ENCODE assay signal across 9 mouse cellular contexts in genomic region chr19:6300402-6300841, GRCm38 (mm10). TPM values are rescaled to one million over a fixed set of nuclear protein-coding genes. Genes with fewer than 3 reads are reported as not detected.
A peak's percentile ranks its signal among the peaks of the same experiment; 100 is the strongest.
DNase-seq lines count a peak whose midpoint lies in the region; ATAC-seq and TF ChIP-seq lines count a peak whose summit lies in the region.
"Had no signal": no experiment of that assay in that cellular context is flagged by ENCODE, and none has a peak within 500 bp of the region (broad histone marks: within the 10 kb centered on the region; RNA-seq: fewer than 3 reads in every experiment).

No protein-coding gene starts in this region.

- H3K9me3 ChIP-seq in limb, embryonic 15.5 days, result no peaks in the 10 kb centered on the region

- no peak overlapping the region for H3K9ac ChIP-seq in limb, embryonic 15.5 days

- no peak overlapping the region for H3K4me3 ChIP-seq in left cerebral cortex, adult 2 months
- H3K4me3 ChIP-seq in limb, embryonic 15.5 days, result no peak overlapping the region

- peaks cover 46% of the 10 kb centered on the region for H3K36me3 ChIP-seq in limb, embryonic 15.5 days

- ATAC-seq in limb, embryonic 15.5 days (ENCODE audit: insufficient number of reproducible peaks, low FRiP score, low TSS enrichment, low read depth), result no peak

- TF ChIP-seq CTCF in left cerebral cortex, adult 2 months (IDR thresholded peaks at IDR 0.05), result no peak

- H3K4me1 ChIP-seq in limb, embryonic 15.5 days, result peaks cover 30% of the 10 kb centered on the region

- H3K4me2 ChIP-seq in limb, embryonic 15.5 days, result no peak overlapping the region

- WGBS in limb, embryonic 15.5 days, result 61% methylated on average over 7 of the region's 7 CpGs

- DNase-seq in left cerebral cortex, adult 2 months (ENCODE audit: extremely low spot score in 1 of 2, low spot score in 2 of 2), result no peak
- no peak for DNase-seq in left cerebral cortex, postnatal 14 days (ENCODE audit: low spot score in 2 of 2)
- peak; percentile 99 for DNase-seq in heart, adult 11 months
- DNase-seq in spleen, postnatal 36 days (ENCODE audit: low spot score in 2 of 2), result peak; percentile 52 to 68
- DNase-seq in urinary bladder, adult 18-20 months (ENCODE audit: low spot score in 2 of 2), result no peak
- no peak for DNase-seq in urinary bladder, adult 2 months (ENCODE audit: low spot score)
- DNase-seq in yolk sac, embryonic 10.5 days (ENCODE audit: low spot score), result no peak
- DNase-seq: right cerebral cortex, postnatal 4 days had no signal

- H3K27ac ChIP-seq in left cerebral cortex, adult 2 months, result 0 out of 2 replicates have a peak overlapping the region, but pooled peaks have one; percentile 6
- peak overlapping the region; percentile 54; the same call in 1 of the 2 replicates for H3K27ac ChIP-seq in limb, embryonic 15.5 days

- intact Hi-C loops in left cerebral cortex, adult 2 months (cut with DNase I), result no loop called here
- intact Hi-C loops in left cerebral cortex, postnatal 14 days (cut with DNase I), result no loop called here

- H3K27me3 ChIP-seq in limb, embryonic 15.5 days, result no peaks in the 10 kb centered on the region

RNA-seq across cellular contexts. Expression of gene Cdc42bpg, which starts 5.8 kb away (rescaled TPM):
- total RNA-seq in left cerebral cortex, adult 2 months (2021), result 1 to 10 TPM; 3.4 to 4.1 TPM
- total RNA-seq in left cerebral cortex, postnatal 14 days (2021), result 1 to 10 TPM; 2.7 to 3.1 TPM
- polyA plus RNA-seq in limb, embryonic 15.5 days (2015; fragmentation: Nextera tagmentation; extraction: Ambion mirVana), result 1.4 and 2.0 TPM in 2 replicates
- polyA plus RNA-seq in urinary bladder, adult 2 months (2012; rRNA removed), result 22.7 and 27.0 TPM in 2 replicates

RNA-seq across cellular contexts. Expression of gene Ehd1, which starts 23.9 kb away (rescaled TPM):
- total RNA-seq in left cerebral cortex, adult 2 months (2021), result 10 to 100 TPM; 36.4 to 43.5 TPM
- 10 to 100 TPM; 44.2 to 51.7 TPM for total RNA-seq in left cerebral cortex, postnatal 14 days (2021)
- polyA plus RNA-seq in limb, embryonic 15.5 days (2015; fragmentation: Nextera tagmentation; extraction: Ambion mirVana), result 93.6 and 103 TPM in 2 replicates
- 73.6 and 86.5 TPM in 2 replicates for polyA plus RNA-seq in urinary bladder, adult 2 months (2012; rRNA removed)

RNA-seq across cellular contexts. Expression of gene Men1, which starts 34.4 kb away (rescaled TPM):
- total RNA-seq in left cerebral cortex, adult 2 months (2021), result 10 to 100 TPM; 64.7 to 72.5 TPM
- total RNA-seq in left cerebral cortex, postnatal 14 days (2021), result 10 to 100 TPM; 64.9 to 70.7 TPM
- 81.5 and 81.7 TPM in 2 replicates for polyA plus RNA-seq in limb, embryonic 15.5 days (2015; fragmentation: Nextera tagmentation; extraction: Ambion mirVana)
- 34.3 and 37.7 TPM in 2 replicates for polyA plus RNA-seq in urinary bladder, adult 2 months (2012; rRNA removed)

RNA-seq across cellular contexts. Expression of gene Map4k2, which starts 40.5 kb away (rescaled TPM):
- total RNA-seq in left cerebral cortex, adult 2 months (2021), result 100 to 1,000 TPM in 1 of 2 experiments, 10 to 100 TPM in 1; 94.9 to 108 TPM
- total RNA-seq in left cerebral cortex, postnatal 14 days (2021), result 10 to 100 TPM; 60.0 to 75.9 TPM
- polyA plus RNA-seq in limb, embryonic 15.5 days (2015; fragmentation: Nextera tagmentation; extraction: Ambion mirVana), result 14.6 and 16.2 TPM in 2 replicates
- polyA plus RNA-seq in urinary bladder, adult 2 months (2012; rRNA removed), result 63.7 and 88.3 TPM in 2 replicates

RNA-seq across cellular contexts. Expression of gene Atg2a, which starts 59.0 kb away (rescaled TPM):
- total RNA-seq in left cerebral cortex, adult 2 months (2021), result 10 to 100 TPM; 37.4 to 40.1 TPM
- 10 to 100 TPM; 37.8 to 38.5 TPM for total RNA-seq in left cerebral cortex, postnatal 14 days (2021)
- polyA plus RNA-seq in limb, embryonic 15.5 days (2015; fragmentation: Nextera tagmentation; extraction: Ambion mirVana), result 8.6 and 9.0 TPM in 2 replicates
- polyA plus RNA-seq in urinary bladder, adult 2 months (2012; rRNA removed), result 11.4 and 15.7 TPM in 2 replicates

Comparison
In these comparisons a context has a peak if more than half of its experiments do, and no peak if none do; other contexts are left out.
1. DNase-seq: peak in heart, adult 11 months (single experiment) and spleen, postnatal 36 days (2 of 2); none in left cerebral cortex, adult 2 months (0 of 2), left cerebral cortex, postnatal 14 days (0 of 2), urinary bladder, adult 18-20 months (0 of 2), urinary bladder, adult 2 months (single experiment) and yolk sac, embryonic 10.5 days (single experiment).